Mouse (Mus musculus) liver, embryonic 14 days (tissue): Measurements from ENCODE around the gene Golt1b. TPM values are rescaled to one million over a fixed set of nuclear protein-coding genes. Genes with fewer than 3 reads are reported as not detected.

Source experiments
- polyA plus RNA-seq: library from polyadenylated mRNA; depleted of rRNA; stranded (reverse); fragments of >200 nt; gene quantifications from 2 replicates; pipeline ENCODE4 v1.2.3, GENCODE M21; 2012; rRNA removed

Golt1b gene
- 8.0 and 9.9 TPM in 2 replicates for polyA plus RNA-seq

GRCm38 (mm10) chr6:142387011-142387754 lies at the start of gene Golt1b, which contains the start of gene Recql:
Gene Golt1b (plus strand): TSS chr6:142387221.
Gene Recql (minus strand): TSS chr6:142387087.

GRCm38 (mm10) chr6:142345440-142346038 lies 41.5 kb upstream of the Golt1b start, which contains the start of gene Pyroxd1:
Gene Pyroxd1 (plus strand): TSS chr6:142345654.

GRCm38 (mm10) chr6:142412906-142413491 lies 26.0 kb downstream of the Golt1b start, which contains the start of gene Spx:
Gene Spx (plus strand): TSS chr6:142413441.

Other genes with a start within 250 kb of the Golt1b start
- not detected in 2 replicates for gene Slco1a6, start 178.7 kb upstream of the Golt1b start, polyA plus RNA-seq
- gene Iapp, start 88.8 kb upstream of the Golt1b start, polyA plus RNA-seq: 0.08 TPM in 1 of 2 replicates, not detected in the other
- gene Slco1a5, start 64.2 kb upstream of the Golt1b start, polyA plus RNA-seq: not detected in 2 replicates
- gene Pyroxd1, start 41.6 kb upstream of the Golt1b start, polyA plus RNA-seq: 2.6 and 3.0 TPM in 2 replicates
- 11.2 and 12.2 TPM in 2 replicates for gene Recql, start 134 bp upstream of the Golt1b start, polyA plus RNA-seq
- gene Spx, start 26.2 kb downstream of the Golt1b start, polyA plus RNA-seq: 0.49 and 0.75 TPM in 2 replicates
- gene Gys2, start 85.9 kb downstream of the Golt1b start, polyA plus RNA-seq: 20.4 and 23.2 TPM in 2 replicates
- gene Ldhb, start 120.7 kb downstream of the Golt1b start, polyA plus RNA-seq: 15.1 and 17.6 TPM in 2 replicates
- 0.78 and 0.90 TPM in 2 replicates for gene Kcnj8, start 184.4 kb downstream of the Golt1b start, polyA plus RNA-seq